Mouse (Mus musculus): ENCODE results near the gene Crtc3. TPM values are rescaled to one million over a fixed set of nuclear protein-coding genes. Genes with fewer than 3 reads are reported as not detected.

Crtc3 gene
- polyA plus RNA-seq, 1 experiment from 2014 or later: 14.2 TPM

DNA sequence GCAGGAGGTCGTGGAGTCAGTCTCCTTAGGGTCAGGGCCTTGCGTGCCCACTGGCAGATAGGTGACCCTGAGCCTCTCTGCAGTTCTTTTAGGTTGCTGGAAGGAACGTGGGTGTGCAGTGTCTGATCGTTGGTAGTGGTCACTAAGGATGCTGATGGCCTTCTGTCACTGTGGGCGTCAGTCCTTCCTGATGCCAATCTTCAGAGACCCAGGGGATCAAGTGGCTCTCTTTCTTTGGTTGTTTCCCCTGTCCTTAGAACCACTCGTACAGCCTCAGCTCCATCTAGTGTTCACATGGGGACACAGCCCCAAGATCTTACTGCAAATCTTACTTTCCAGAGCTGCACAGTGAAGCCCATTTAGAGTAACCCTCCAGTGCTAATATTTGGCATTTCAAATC lies 104.7 kb downstream of the Crtc3 start:
- no peaks in the 10 kb centered on the region for H3K27me3 ChIP-seq (ENCODE audit: control insufficient read depth, insufficient read depth, low read length)
- no peak overlapping the region for H3K27ac ChIP-seq (ENCODE audit: low read depth, low read length)
- WGBS (ENCODE audit: insufficient replicate concordance): 31% methylated on average over 6 of the region's 6 CpGs
- no peak overlapping the region for H3K9ac ChIP-seq (ENCODE audit: low read depth, low read length)
- peaks cover 1% of the 10 kb centered on the region; the same call in 1 of the 2 replicates for H3K36me3 ChIP-seq (ENCODE audit: control insufficient read depth, insufficient read depth, low read length)
- H3K4me2 ChIP-seq: no peak overlapping the region
- no peaks in the 10 kb centered on the region for H3K9me3 ChIP-seq (replicated peaks; ENCODE audit: control insufficient read depth, low read length)
- no peak overlapping the region for H3K4me3 ChIP-seq (ENCODE audit: low read depth, low read length)
- H3K4me1 ChIP-seq (ENCODE audit: control insufficient read depth, insufficient read depth, low read length): peaks cover 14% of the 10 kb centered on the region
- ATAC-seq (replicated peaks; ENCODE audit: insufficient number of reproducible peaks, low FRiP score, low TSS enrichment): no peak

DNA sequence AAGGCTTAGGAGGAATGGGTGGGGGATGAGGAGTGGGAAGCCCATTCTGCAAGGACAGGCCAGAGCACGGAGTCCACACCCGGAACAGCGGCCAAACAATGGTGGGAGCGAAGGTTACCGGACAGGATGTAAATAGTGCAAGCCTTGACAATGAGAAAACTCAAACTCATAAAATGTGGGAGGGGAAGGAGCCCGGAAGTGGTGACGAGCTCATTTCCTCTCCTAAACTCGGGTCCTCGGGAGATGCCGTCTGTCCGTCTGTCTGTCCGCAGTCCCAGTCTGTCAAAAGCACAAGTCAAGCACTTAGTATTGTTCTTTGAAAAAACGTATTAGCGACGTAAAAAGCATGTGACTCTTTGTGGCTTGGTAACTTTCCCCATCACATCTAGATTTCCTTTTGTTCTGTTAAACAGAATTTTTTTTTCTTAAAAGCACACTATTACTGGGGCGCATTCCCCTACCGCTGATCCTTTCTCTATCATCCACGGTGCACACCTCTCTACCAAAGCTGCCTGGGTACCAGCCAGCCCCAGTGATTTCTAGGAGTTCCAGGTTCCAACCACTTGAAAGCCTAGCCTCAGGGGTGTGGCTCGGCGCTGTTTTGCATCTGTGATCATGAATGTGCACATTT lies 105.7 kb downstream of the Crtc3 start:
- Histone ChIP-seq H3K27me3 (ENCODE audit: control insufficient read depth, insufficient read depth, low read length) (no peaks in the 10 kb centered on the region), H3K9me3 (replicated peaks; ENCODE audit: control insufficient read depth, low read length) (no peaks in the 10 kb centered on the region), H3K4me3 (ENCODE audit: low read depth, low read length) (no peak overlapping the region), H3K4me2 (no peak overlapping the region), H3K27ac (ENCODE audit: low read depth, low read length) (0 out of 2 replicates have a peak overlapping the region, but pooled peaks have one; percentile 19), H3K9ac (ENCODE audit: low read depth, low read length) (no peak overlapping the region), H3K36me3 (ENCODE audit: control insufficient read depth, insufficient read depth, low read length) (no peaks in the 10 kb centered on the region), H3K4me1 (ENCODE audit: control insufficient read depth, insufficient read depth, low read length) (peaks cover 14% of the 10 kb centered on the region)
- no peak for ATAC-seq (replicated peaks; ENCODE audit: insufficient number of reproducible peaks, low FRiP score, low TSS enrichment)
- 66% methylated on average over 20 of the region's 20 CpGs for WGBS (ENCODE audit: insufficient replicate concordance)

GRCm38 (mm10) chr7:80580368-80580767 lies 108.3 kb downstream of the Crtc3 start:
- no peak overlapping the region for H3K4me3 ChIP-seq (ENCODE audit: low read depth, low read length)
- ATAC-seq (replicated peaks; ENCODE audit: insufficient number of reproducible peaks, low FRiP score, low TSS enrichment): no peak
- 20% methylated on average over 6 of the region's 6 CpGs for WGBS (ENCODE audit: insufficient replicate concordance)
- no peaks in the 10 kb centered on the region for H3K27me3 ChIP-seq (ENCODE audit: control insufficient read depth, insufficient read depth, low read length)
- H3K4me1 ChIP-seq (ENCODE audit: control insufficient read depth, insufficient read depth, low read length): 0 out of 2 replicates have a peak, but pooled peaks cover 2% of the 10 kb centered on the region
- no peak overlapping the region for H3K27ac ChIP-seq (ENCODE audit: low read depth, low read length)
- no peak overlapping the region for H3K4me2 ChIP-seq
- H3K36me3 ChIP-seq (ENCODE audit: control insufficient read depth, insufficient read depth, low read length): no peaks in the 10 kb centered on the region
- H3K9me3 ChIP-seq (replicated peaks; ENCODE audit: control insufficient read depth, low read length): no peaks in the 10 kb centered on the region
- no peak overlapping the region for H3K9ac ChIP-seq (ENCODE audit: low read depth, low read length)

DNA sequence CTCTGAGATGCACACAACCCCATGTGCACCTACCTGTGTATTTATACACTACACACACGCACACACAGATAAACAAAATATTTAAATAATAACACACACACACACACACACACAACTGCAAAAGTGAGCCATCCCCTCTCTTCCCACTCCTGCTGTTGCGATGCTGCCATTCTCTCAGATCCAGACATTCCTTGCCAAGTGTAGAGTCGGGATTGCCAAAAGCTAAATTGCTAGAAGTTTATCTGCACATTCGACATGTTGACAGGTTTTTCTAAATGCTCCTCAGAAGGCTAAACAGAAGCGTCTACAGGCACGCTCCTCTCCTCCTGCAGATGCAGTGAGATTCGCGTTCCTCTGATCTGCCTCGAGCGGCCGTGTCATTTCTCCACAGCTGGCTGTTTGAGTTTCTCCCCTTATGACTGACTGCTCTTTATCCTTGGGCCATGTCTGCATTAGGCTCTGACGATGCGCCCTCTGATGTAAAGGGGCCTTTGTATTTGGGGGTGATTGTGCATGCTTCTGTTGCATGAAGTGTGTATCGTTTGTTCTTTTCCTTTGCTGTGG lies 111.2 kb downstream of the Crtc3 start:
- H3K4me3 ChIP-seq (ENCODE audit: low read depth, low read length): no peak overlapping the region
- H3K4me2 ChIP-seq: no peak overlapping the region
- H3K36me3 ChIP-seq (ENCODE audit: control insufficient read depth, insufficient read depth, low read length): no peaks in the 10 kb centered on the region
- WGBS (ENCODE audit: insufficient replicate concordance): 55% methylated on average over 14 of the region's 14 CpGs
- no peak for ATAC-seq (replicated peaks; ENCODE audit: insufficient number of reproducible peaks, low FRiP score, low TSS enrichment)
- no peak overlapping the region for H3K27ac ChIP-seq (ENCODE audit: low read depth, low read length)
- no peaks in the 10 kb centered on the region for H3K9me3 ChIP-seq (replicated peaks; ENCODE audit: control insufficient read depth, low read length)
- H3K27me3 ChIP-seq (ENCODE audit: control insufficient read depth, insufficient read depth, low read length): no peaks in the 10 kb centered on the region
- H3K9ac ChIP-seq (ENCODE audit: low read depth, low read length): no peak overlapping the region
- H3K4me1 ChIP-seq (ENCODE audit: control insufficient read depth, insufficient read depth, low read length): no peaks in the 10 kb centered on the region

- Histone ChIP-seq H3K36me3 (ENCODE audit: control insufficient read depth, insufficient read depth, low read length) (no peaks in the 10 kb centered on the region), H3K27me3 (ENCODE audit: control insufficient read depth, insufficient read depth, low read length) (no peaks in the 10 kb centered on the region), H3K4me2 (no peak overlapping the region), H3K4me1 (ENCODE audit: control insufficient read depth, insufficient read depth, low read length) (no peaks in the 10 kb centered on the region), H3K27ac (ENCODE audit: low read depth, low read length) (no peak overlapping the region), H3K9me3 (replicated peaks; ENCODE audit: control insufficient read depth, low read length) (no peaks in the 10 kb centered on the region), H3K9ac (ENCODE audit: low read depth, low read length) (no peak overlapping the region), H3K4me3 (ENCODE audit: low read depth, low read length) (no peak overlapping the region)
- 55% methylated on average over 3 of the region's 3 CpGs for WGBS (ENCODE audit: insufficient replicate concordance)
- ATAC-seq (replicated peaks; ENCODE audit: insufficient number of reproducible peaks, low FRiP score, low TSS enrichment): no peak
Observed at GRCm38 (mm10) chr7:80576626-80577025, 112.1 kb downstream of the Crtc3 start.

DNA sequence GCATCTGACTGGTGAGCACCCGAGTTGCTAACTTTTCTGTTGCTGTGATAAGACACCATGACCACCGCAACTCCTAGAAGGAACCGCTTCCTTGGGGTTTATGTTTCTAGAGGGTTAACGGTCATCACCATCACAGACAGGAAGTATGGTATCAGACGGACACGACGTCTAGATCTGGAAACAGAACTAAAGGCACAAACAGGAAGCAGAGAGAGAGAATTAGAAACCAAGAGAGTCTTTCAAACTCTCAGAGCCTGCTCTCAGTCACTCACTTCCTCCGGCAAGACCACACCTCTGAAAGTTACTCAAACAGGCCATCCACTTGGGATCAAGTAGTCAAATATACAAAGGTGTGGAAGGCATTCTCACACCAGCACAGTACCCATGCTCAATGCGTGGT lies 112.9 kb downstream of the Crtc3 start:
- H3K27me3 ChIP-seq (ENCODE audit: control insufficient read depth, insufficient read depth, low read length): no peaks in the 10 kb centered on the region
- no peaks in the 10 kb centered on the region for H3K9me3 ChIP-seq (replicated peaks; ENCODE audit: control insufficient read depth, low read length)
- no peaks in the 10 kb centered on the region for H3K36me3 ChIP-seq (ENCODE audit: control insufficient read depth, insufficient read depth, low read length)
- no peak for ATAC-seq (replicated peaks; ENCODE audit: insufficient number of reproducible peaks, low FRiP score, low TSS enrichment)
- no peak overlapping the region for H3K4me2 ChIP-seq
- H3K9ac ChIP-seq (ENCODE audit: low read depth, low read length): no peak overlapping the region
- no peak overlapping the region for H3K4me3 ChIP-seq (ENCODE audit: low read depth, low read length)
- H3K27ac ChIP-seq (ENCODE audit: low read depth, low read length): no peak overlapping the region
- H3K4me1 ChIP-seq (ENCODE audit: control insufficient read depth, insufficient read depth, low read length): no peaks in the 10 kb centered on the region
- 65% methylated on average over 9 of the region's 9 CpGs for WGBS (ENCODE audit: insufficient replicate concordance)

- H3K9ac ChIP-seq (ENCODE audit: low read depth, low read length): no peak overlapping the region
- no peaks in the 10 kb centered on the region for H3K4me1 ChIP-seq (ENCODE audit: control insufficient read depth, insufficient read depth, low read length)
- no peak overlapping the region for H3K27ac ChIP-seq (ENCODE audit: low read depth, low read length)
- ATAC-seq (replicated peaks; ENCODE audit: insufficient number of reproducible peaks, low FRiP score, low TSS enrichment): no peak
- H3K27me3 ChIP-seq (ENCODE audit: control insufficient read depth, insufficient read depth, low read length): no peaks in the 10 kb centered on the region
- no peak overlapping the region for H3K4me2 ChIP-seq
- WGBS (ENCODE audit: insufficient replicate concordance): 61% methylated on average over 3 of the region's 3 CpGs
- no peaks in the 10 kb centered on the region for H3K9me3 ChIP-seq (replicated peaks; ENCODE audit: control insufficient read depth, low read length)
- H3K4me3 ChIP-seq (ENCODE audit: low read depth, low read length): no peak overlapping the region
- no peaks in the 10 kb centered on the region for H3K36me3 ChIP-seq (ENCODE audit: control insufficient read depth, insufficient read depth, low read length)
Observed at GRCm38 (mm10) chr7:80573076-80573475, 115.6 kb downstream of the Crtc3 start.

DNA sequence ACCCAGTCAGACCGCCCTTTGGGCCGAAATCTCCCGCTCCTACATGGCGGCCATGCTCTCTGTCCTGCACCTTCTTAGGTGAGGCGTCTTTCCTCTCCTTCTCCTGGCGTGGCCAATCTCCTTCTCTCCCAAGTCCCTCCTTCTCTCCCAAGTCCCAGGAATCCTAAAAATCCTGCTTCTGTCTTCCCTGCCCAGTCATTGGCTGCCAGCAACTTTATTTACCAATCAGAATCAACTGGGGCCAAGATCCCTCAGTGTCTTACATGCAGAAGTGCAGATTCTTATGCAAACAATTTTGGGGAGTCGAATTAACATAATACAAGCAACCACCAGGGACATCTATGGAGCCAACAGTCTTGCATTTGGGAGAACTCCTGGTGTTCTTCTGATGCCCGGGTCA lies 120.7 kb downstream of the Crtc3 start:
- Histone ChIP-seq H3K9me3 (replicated peaks; ENCODE audit: control insufficient read depth, low read length) (no peaks in the 10 kb centered on the region), H3K27ac (ENCODE audit: low read depth, low read length) (no peak overlapping the region), H3K27me3 (ENCODE audit: control insufficient read depth, insufficient read depth, low read length) (no peaks in the 10 kb centered on the region), H3K9ac (ENCODE audit: low read depth, low read length) (no peak overlapping the region), H3K4me3 (ENCODE audit: low read depth, low read length) (no peak overlapping the region), H3K4me1 (ENCODE audit: control insufficient read depth, insufficient read depth, low read length) (no peaks in the 10 kb centered on the region), H3K4me2 (no peak overlapping the region), H3K36me3 (ENCODE audit: control insufficient read depth, insufficient read depth, low read length) (no peaks in the 10 kb centered on the region)
- ATAC-seq (replicated peaks; ENCODE audit: insufficient number of reproducible peaks, low FRiP score, low TSS enrichment): no peak
- WGBS (ENCODE audit: insufficient replicate concordance): 80% methylated on average over 8 of the region's 8 CpGs

GRCm38 (mm10) chr7:80561931-80562330 lies 126.7 kb downstream of the Crtc3 start:
- H3K27ac ChIP-seq (ENCODE audit: low read depth, low read length): no peak overlapping the region

More at GRCm38 (mm10) chr7:80561931-80562330, 126.7 kb downstream of the Crtc3 start:
- no peaks in the 10 kb centered on the region for H3K4me1 ChIP-seq (ENCODE audit: control insufficient read depth, insufficient read depth, low read length)
- no peaks in the 10 kb centered on the region for H3K9me3 ChIP-seq (replicated peaks; ENCODE audit: control insufficient read depth, low read length)
- no peak overlapping the region for H3K4me3 ChIP-seq (ENCODE audit: low read depth, low read length)
- H3K9ac ChIP-seq (ENCODE audit: low read depth, low read length): no peak overlapping the region
- WGBS (ENCODE audit: insufficient replicate concordance): 75% methylated on average over 5 of the region's 5 CpGs
- no peaks in the 10 kb centered on the region for H3K36me3 ChIP-seq (ENCODE audit: control insufficient read depth, insufficient read depth, low read length)
- no peak overlapping the region for H3K4me2 ChIP-seq
- no peaks in the 10 kb centered on the region for H3K27me3 ChIP-seq (ENCODE audit: control insufficient read depth, insufficient read depth, low read length)
- ATAC-seq (replicated peaks; ENCODE audit: insufficient number of reproducible peaks, low FRiP score, low TSS enrichment): no peak
